Mouse (Mus musculus) liver, embryonic 11.5 days (tissue): ENCODE results near the gene Olfr918. TPM values are rescaled to one million over a fixed set of nuclear protein-coding genes. Genes with fewer than 3 reads are reported as not detected.
A peak's percentile ranks its signal among the peaks of the same experiment; 100 is the strongest.

Experiments used
- ATAC-seq: fragments of 200-750 bp; cut with Nextera tagmentation; replicated peaks from 2 replicates; pipeline ENCODE4 v1.8.0; 2017; ENCODE audit warnings: moderate number of reproducible peaks, mild to moderate bottlenecking, moderate TSS enrichment, moderate library complexity; ENCODE audit not compliant: low FRiP score
- DNase-seq: peaks from one replicate; pipeline ENCODE4 v3.0.0-alpha.2; 2017; ENCODE audit warnings: low spot score
- H3K27ac ChIP-seq: fragments of 300-500 bp; sonication (generic); 2 replicates; pipeline ENCODE4 v1.5.1; 2014; ENCODE audit warnings: mild to moderate bottlenecking, low read depth, low read length, control low read depth
- H3K27me3 ChIP-seq: fragments of 300-500 bp; sonication (generic); replicated peaks from 2 replicates; pipeline ENCODE4 v1.6.1; 2014; ENCODE audit warnings: low read length, mixed read lengths; ENCODE audit not compliant: control insufficient read depth, insufficient read depth
- H3K36me3 ChIP-seq: fragments of 300-500 bp; sonication (generic); 2 replicates; pipeline ENCODE4 v1.6.1; 2014; ENCODE audit warnings: mild to moderate bottlenecking, low read length, moderate library complexity, mixed read lengths; ENCODE audit not compliant: control insufficient read depth, insufficient read depth
- H3K4me1 ChIP-seq: fragments of 300-500 bp; sonication (generic); replicated peaks from 2 replicates; pipeline ENCODE4 v1.6.1; 2014; ENCODE audit warnings: low read length, mixed read lengths; ENCODE audit not compliant: control insufficient read depth, insufficient read depth
- H3K4me2 ChIP-seq: fragments of 300-500 bp; sonication (generic); 2 replicates; pipeline ENCODE4 v1.6.1; 2014; ENCODE audit warnings: mild to moderate bottlenecking, control low read depth, moderate library complexity
- H3K4me3 ChIP-seq: fragments of 300-500 bp; sonication (generic); 2 replicates; pipeline ENCODE4 v1.5.1; 2014; ENCODE audit warnings: low read depth, low read length, control low read depth
- H3K9ac ChIP-seq: fragments of 300-500 bp; sonication (generic); 2 replicates; pipeline ENCODE4 v1.6.1; 2014; ENCODE audit warnings: low read depth, low read length, control low read depth
- H3K9me3 ChIP-seq: fragments of 300-500 bp; sonication (generic); 2 replicates; pipeline ENCODE4 v1.6.1; 2016; ENCODE audit warnings: low read length, inconsistent platforms, mixed read lengths; ENCODE audit not compliant: control insufficient read depth
- WGBS: fragments of 180-500 bp; shearing (Covaris S2); extraction: QIAGEN DNeasy Blood & Tissue Kit; methylation state at CpG from one replicate; pipeline ENCODE4 v1.1.7; 2014; 5-methylcytosine and 5-hydroxymethylcytosine counted together
- polyA plus RNA-seq: library from polyadenylated mRNA; unstranded; fragments of >200 nt; fragmentation: Nextera tagmentation; extraction: Ambion mirVana; gene quantifications from 2 replicates; pipeline ENCODE4 v1.2.1, GENCODE M21; 2014

Olfr918 gene
- polyA plus RNA-seq, result not detected in 2 replicates

- no peaks in the 10 kb centered on the region for H3K27me3 ChIP-seq
- ATAC-seq (no peak), DNase-seq (no peak)
- no peak within 1 kb of the TSS for H3K4me2 ChIP-seq
- no peaks in the 10 kb centered on the region for H3K4me1 ChIP-seq
- H3K4me3 ChIP-seq, result no peak within 1 kb of the TSS
- H3K27ac ChIP-seq, result no peak within 1 kb of the TSS
- H3K9ac ChIP-seq, result no peak within 1 kb of the TSS
- no peaks in the 10 kb centered on the region for H3K36me3 ChIP-seq
- 86% methylated on average over 2 of the region's 2 CpGs for WGBS
- no peaks in the 10 kb centered on the region for H3K9me3 ChIP-seq
Measured at GRCm38 (mm10) chr9:38674501-38674900, at the start of gene Olfr918. Olfr918 (minus strand) TSS chr9:38674601.

- ATAC-seq (no peak), DNase-seq (no peak)
- no peaks in the 10 kb centered on the region for H3K36me3 ChIP-seq
- H3K4me3 ChIP-seq, result no peak overlapping the region
- no peak overlapping the region for H3K27ac ChIP-seq
- H3K27me3 ChIP-seq, result no peaks in the 10 kb centered on the region
- H3K9me3 ChIP-seq, result no peaks in the 10 kb centered on the region
- no peak overlapping the region for H3K4me2 ChIP-seq
- H3K4me1 ChIP-seq, result peaks cover 4% of the 10 kb centered on the region; the same call in 1 of the 2 replicates
- WGBS, result 90% methylated on average over 1 of the region's 1 CpGs
- H3K9ac ChIP-seq, result no peak overlapping the region
Measured at GRCm38 (mm10) chr9:38724044-38724443, 49.6 kb upstream of the Olfr918 start.

- peaks cover 4% of the 10 kb centered on the region; the same call in 1 of the 2 replicates for H3K4me1 ChIP-seq
- H3K27ac ChIP-seq, result no peak overlapping the region
- DNase-seq (no peak), ATAC-seq (peak; percentile 72)
- H3K36me3 ChIP-seq, result no peaks in the 10 kb centered on the region
- H3K9ac ChIP-seq, result peak overlapping the region; percentile 60
- no peaks in the 10 kb centered on the region for H3K27me3 ChIP-seq
- no peaks in the 10 kb centered on the region for H3K9me3 ChIP-seq
- peak overlapping the region; percentile 64 for H3K4me3 ChIP-seq
- peak overlapping the region; percentile 72 for H3K4me2 ChIP-seq
- 2% methylated on average over 3 of the region's 3 CpGs for WGBS
Measured at GRCm38 (mm10) chr9:38718927-38719441, 44.6 kb upstream of the Olfr918 start.

- Histone ChIP-seq H3K27me3 (no peaks in the 10 kb centered on the region), H3K27ac (no peak within 1 kb of the TSS), H3K9me3 (no peaks in the 10 kb centered on the region), H3K36me3 (no peaks in the 10 kb centered on the region), H3K9ac (peak within 1 kb of the TSS; percentile 60), H3K4me3 (peak within 1 kb of the TSS; percentile 64), H3K4me2 (peak within 1 kb of the TSS; percentile 72), H3K4me1 (peaks cover 4% of the 10 kb centered on the region; the same call in 1 of the 2 replicates)
- DNase-seq (no peak), ATAC-seq (peak; percentile 88)
- 3% methylated on average over 4 of the region's 4 CpGs for WGBS
Measured at GRCm38 (mm10) chr9:38718102-38718501, 43.7 kb upstream of the Olfr918 start, which contains the start of gene Vwa5a. Vwa5a (plus strand) TSS chr9:38718268.

DNA sequence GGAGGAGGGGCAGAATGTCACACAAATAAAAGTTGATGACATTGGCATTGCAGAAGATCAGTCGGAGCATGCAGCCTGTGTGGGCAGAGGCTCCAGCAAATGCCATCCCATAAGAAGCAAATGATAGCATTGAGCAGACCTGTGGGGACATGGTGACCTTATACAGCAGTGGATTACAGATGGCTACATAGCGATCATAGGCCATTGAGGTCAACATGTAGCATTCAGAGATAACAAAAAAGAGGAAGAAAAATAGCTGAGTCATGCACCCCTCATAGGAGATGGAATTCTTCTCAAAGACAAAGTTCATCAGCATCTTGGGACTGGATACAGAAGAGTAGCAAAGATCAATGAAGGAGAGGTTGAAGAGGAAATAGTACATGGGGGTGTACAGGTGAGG lies 1.5 kb downstream of the Olfr918 start:
- no peak for DNase-seq
- WGBS, result 57% methylated on average over 2 of the region's 2 CpGs

DNA sequence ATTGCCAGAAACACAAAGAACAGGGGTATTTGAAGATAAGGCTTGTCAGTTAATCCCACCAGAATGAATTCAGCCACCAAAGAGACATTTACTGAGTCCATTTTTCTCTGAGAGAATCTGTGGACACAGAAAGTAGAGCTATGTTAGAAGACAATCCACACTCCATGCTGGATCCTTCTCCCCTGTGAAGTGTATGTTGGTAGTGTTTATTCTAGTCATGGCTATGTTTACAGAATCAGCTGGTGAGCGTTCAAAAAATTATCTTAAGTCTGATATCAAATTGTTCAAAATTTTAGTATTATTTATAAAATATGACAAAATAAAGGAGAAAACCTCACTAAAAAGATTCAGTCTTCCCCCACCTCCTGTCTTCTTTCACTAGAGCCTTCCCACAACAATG lies 8.7 kb downstream of the Olfr918 start, which contains the start of gene Olfr917:
TSS of gene Olfr917 (minus strand) at position 101 of the 400 bp plus-strand sequence.
- Histone ChIP-seq H3K4me2 (no peak within 1 kb of the TSS), H3K4me1 (no peaks in the 10 kb centered on the region), H3K4me3 (no peak within 1 kb of the TSS), H3K9me3 (no peaks in the 10 kb centered on the region), H3K36me3 (no peaks in the 10 kb centered on the region), H3K9ac (no peak within 1 kb of the TSS), H3K27ac (no peak within 1 kb of the TSS), H3K27me3 (no peaks in the 10 kb centered on the region)
- ATAC-seq, result no peak
- WGBS, result 71% methylated on average over 1 of the region's 1 CpGs
- DNase-seq, result no peak

More for the DNA sequence above, 1.5 kb downstream of the Olfr918 start:
- Histone ChIP-seq H3K9ac (no peak overlapping the region), H3K4me1 (no peaks in the 10 kb centered on the region), H3K27ac (no peak overlapping the region), H3K36me3 (no peaks in the 10 kb centered on the region), H3K9me3 (no peaks in the 10 kb centered on the region), H3K4me2 (no peak overlapping the region), H3K27me3 (no peaks in the 10 kb centered on the region), H3K4me3 (no peak overlapping the region)
- ATAC-seq, result no peak

DNA sequence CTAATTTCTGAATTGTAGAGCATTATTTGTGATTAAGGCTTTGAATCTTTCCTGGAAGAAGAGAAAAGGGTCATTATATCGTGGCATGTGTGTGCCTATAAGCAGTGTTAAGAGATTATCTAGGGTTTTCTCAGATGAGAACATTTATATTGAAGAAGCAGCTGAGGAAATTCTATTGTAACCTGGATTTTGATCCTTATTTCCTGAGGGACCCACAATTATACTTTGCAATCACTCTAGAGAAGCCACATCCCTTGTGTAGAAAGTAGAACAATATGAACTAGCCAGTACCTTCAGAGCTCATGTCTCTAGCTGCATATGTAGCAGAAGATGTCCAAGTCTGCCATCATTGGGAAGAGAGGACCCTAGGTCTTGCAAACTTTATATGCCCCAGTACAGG lies 14.6 kb downstream of the Olfr918 start, which contains the start of gene Olfr916:
TSS of gene Olfr916 (minus strand) at position 101 of the 400 bp plus-strand sequence.
- Histone ChIP-seq H3K27ac (no peak within 1 kb of the TSS), H3K9me3 (no peaks in the 10 kb centered on the region), H3K4me3 (no peak within 1 kb of the TSS), H3K4me1 (no peaks in the 10 kb centered on the region), H3K4me2 (no peak within 1 kb of the TSS), H3K36me3 (no peaks in the 10 kb centered on the region), H3K9ac (no peak within 1 kb of the TSS), H3K27me3 (no peaks in the 10 kb centered on the region)
- DNase-seq (no peak), ATAC-seq (no peak)
- 59% methylated on average over 1 of the region's 1 CpGs for WGBS

- no peak overlapping the region for H3K9ac ChIP-seq
- H3K4me2 ChIP-seq, result no peak overlapping the region
- WGBS, result 74% methylated on average over 4 of the region's 4 CpGs
Measured at GRCm38 (mm10) chr9:38632406-38632805, 42.0 kb downstream of the Olfr918 start.

More at GRCm38 (mm10) chr9:38632406-38632805, 42.0 kb downstream of the Olfr918 start:
- no peak overlapping the region for H3K4me3 ChIP-seq
- H3K27me3 ChIP-seq, result no peaks in the 10 kb centered on the region
- no peaks in the 10 kb centered on the region for H3K36me3 ChIP-seq
- no peaks in the 10 kb centered on the region for H3K9me3 ChIP-seq
- H3K27ac ChIP-seq, result no peak overlapping the region
- H3K4me1 ChIP-seq, result no peaks in the 10 kb centered on the region
- no peak for DNase-seq
- ATAC-seq, result no peak
